Mouse (Mus musculus) embryonic facial prominence, embryonic 11.5 days (tissue): Measurements from ENCODE around the gene Garnl3. TPM values are rescaled to one million over a fixed set of nuclear protein-coding genes. Genes with fewer than 3 reads are reported as not detected.

Experiments used
- ATAC-seq: fragments of 200-750 bp; cut with Nextera tagmentation; replicated peaks from 2 replicates; pipeline ENCODE4 v1.8.0; 2017; ENCODE audit warnings: low read depth; ENCODE audit not compliant: insufficient number of reproducible peaks, low FRiP score, low TSS enrichment
- DNase-seq: peaks from one replicate; pipeline ENCODE4 v3.0.0-alpha.2; 2015; ENCODE audit warnings: low spot score
- H3K27ac ChIP-seq: fragments of 300-500 bp; sonication (generic); replicated peaks from 2 replicates; pipeline ENCODE4 v1.5.1; 2014; ENCODE audit warnings: mild to moderate bottlenecking, low read depth, low read length, control low read depth
- H3K27me3 ChIP-seq: fragments of 300-500 bp; sonication (generic); 2 replicates; pipeline ENCODE4 v1.6.1; 2014; ENCODE audit warnings: mild to moderate bottlenecking, low read length, moderate library complexity, mixed read lengths; ENCODE audit not compliant: control insufficient read depth, insufficient read depth
- H3K36me3 ChIP-seq: fragments of 300-500 bp; sonication (generic); replicated peaks from 2 replicates; pipeline ENCODE4 v1.6.1; 2014; ENCODE audit warnings: low read depth, mild to moderate bottlenecking, low read length, moderate library complexity, mixed read lengths; ENCODE audit not compliant: control insufficient read depth, insufficient read depth
- H3K4me1 ChIP-seq: fragments of 300-500 bp; sonication (generic); 2 replicates; pipeline ENCODE4 v1.6.1; 2014; ENCODE audit warnings: low read length, mixed read lengths; ENCODE audit not compliant: control insufficient read depth, insufficient read depth
- H3K4me2 ChIP-seq: fragments of 300-500 bp; sonication (generic); 2 replicates; pipeline ENCODE4 v1.6.1; 2014; ENCODE audit warnings: low read depth, mild to moderate bottlenecking, control low read depth, low read length, moderate library complexity
- H3K4me3 ChIP-seq: fragments of 300-500 bp; sonication (generic); 2 replicates; pipeline ENCODE4 v1.5.1; 2014; ENCODE audit warnings: low read depth, low read length, control low read depth
- H3K9ac ChIP-seq: fragments of 300-500 bp; sonication (generic); replicated peaks from 2 replicates; pipeline ENCODE4 v1.6.1; 2014; ENCODE audit warnings: mild to moderate bottlenecking, control low read depth, low read length
- H3K9me3 ChIP-seq: fragments of 300-500 bp; sonication (generic); replicated peaks from 2 replicates; pipeline ENCODE4 v1.6.1; 2016; ENCODE audit warnings: mild to moderate bottlenecking, low read length, inconsistent platforms, mixed read lengths; ENCODE audit not compliant: control insufficient read depth
- WGBS: fragments of 180-500 bp; shearing (Covaris S2); extraction: QIAGEN DNeasy Blood & Tissue Kit; methylation state at CpG from one replicate; pipeline ENCODE4 v1.1.7; 2014; 5-methylcytosine and 5-hydroxymethylcytosine counted together
- polyA plus RNA-seq: library from polyadenylated mRNA; unstranded; fragments of >200 nt; fragmentation: Nextera tagmentation; extraction: Ambion mirVana; gene quantifications from 2 replicates; pipeline ENCODE4 v1.2.1, GENCODE M21; 2014

Gene Garnl3
- polyA plus RNA-seq, 1 experiment from 2014 or later = 9.0 TPM

GRCm38 (mm10) chr2:32983617-32984016 lies 147.8 kb downstream of the Garnl3 start:
- Histone ChIP-seq H3K27ac (no peak overlapping the region), H3K27me3 (no peaks in the 10 kb centered on the region), H3K9ac (no peak overlapping the region), H3K4me1 (peaks cover 2% of the 10 kb centered on the region; the same call in 1 of the 2 replicates), H3K4me3 (no peak overlapping the region), H3K4me2 (no peak overlapping the region), H3K9me3 (no peaks in the 10 kb centered on the region), H3K36me3 (no peaks in the 10 kb centered on the region)
- ATAC-seq (no peak), DNase-seq (no peak)
- WGBS = 52% methylated on average over 6 of the region's 6 CpGs

GRCm38 (mm10) chr2:32982700-32983099 lies 148.8 kb downstream of the Garnl3 start:
- H3K4me1 ChIP-seq = peaks cover 2% of the 10 kb centered on the region; the same call in 1 of the 2 replicates
- DNase-seq (no peak), ATAC-seq (no peak)
- H3K9ac ChIP-seq = no peak overlapping the region
- no peaks in the 10 kb centered on the region for H3K36me3 ChIP-seq
- H3K4me3 ChIP-seq = peak overlapping the region; percentile 73
- no peak overlapping the region for H3K27ac ChIP-seq
- no peaks in the 10 kb centered on the region for H3K27me3 ChIP-seq
- H3K4me2 ChIP-seq = peak overlapping the region; percentile 99
- WGBS = 3% methylated on average over 4 of the region's 4 CpGs
- no peaks in the 10 kb centered on the region for H3K9me3 ChIP-seq

GRCm38 (mm10) chr2:32981725-32982271 lies 149.7 kb downstream of the Garnl3 start, which contains the start of gene Slc2a8:
TSS of gene Slc2a8 (minus strand) at chr2:32982083.
- peak within 1 kb of the TSS; percentile 99 for H3K4me2 ChIP-seq
- H3K4me3 ChIP-seq = peak within 1 kb of the TSS; percentile 73
- no peaks in the 10 kb centered on the region for H3K36me3 ChIP-seq
- ATAC-seq (peak; percentile 99), DNase-seq (peak; percentile 95)
- no peaks in the 10 kb centered on the region for H3K9me3 ChIP-seq
- under 1% methylated on average over 50 of the region's 50 CpGs for WGBS
- no peak within 1 kb of the TSS for H3K27ac ChIP-seq
- peak within 1 kb of the TSS; percentile 80 for H3K9ac ChIP-seq
- H3K4me1 ChIP-seq = peaks cover 2% of the 10 kb centered on the region; the same call in 1 of the 2 replicates
- H3K27me3 ChIP-seq = no peaks in the 10 kb centered on the region

GRCm38 (mm10) chr2:32981281-32981680 lies 150.2 kb downstream of the Garnl3 start:
- ATAC-seq = peak; percentile 25
- no peaks in the 10 kb centered on the region for H3K27me3 ChIP-seq
- H3K27ac ChIP-seq = no peak overlapping the region
- H3K4me1 ChIP-seq = peaks cover 2% of the 10 kb centered on the region; the same call in 1 of the 2 replicates
- peak overlapping the region; percentile 73 for H3K4me3 ChIP-seq
- H3K9me3 ChIP-seq = no peaks in the 10 kb centered on the region
- peak overlapping the region; percentile 99 for H3K4me2 ChIP-seq
- H3K9ac ChIP-seq = peak overlapping the region; percentile 80
- DNase-seq = no peak
- under 1% methylated on average over 21 of the region's 23 CpGs for WGBS
- H3K36me3 ChIP-seq = no peaks in the 10 kb centered on the region

GRCm38 (mm10) chr2:32979675-32980074 lies 151.8 kb downstream of the Garnl3 start:
- no peak overlapping the region for H3K27ac ChIP-seq
- no peak overlapping the region for H3K9ac ChIP-seq
- H3K27me3 ChIP-seq = no peaks in the 10 kb centered on the region
- peaks cover 2% of the 10 kb centered on the region; the same call in 1 of the 2 replicates for H3K4me1 ChIP-seq
- H3K4me2 ChIP-seq = no peak overlapping the region
- H3K4me3 ChIP-seq = no peak overlapping the region
- WGBS = 87% methylated on average over 7 of the region's 7 CpGs
- H3K9me3 ChIP-seq = no peaks in the 10 kb centered on the region
- no peaks in the 10 kb centered on the region for H3K36me3 ChIP-seq
- ATAC-seq = no peak
- DNase-seq = no peak

- 82% methylated on average over 3 of the region's 3 CpGs for WGBS
- DNase-seq (no peak), ATAC-seq (no peak)
- Histone ChIP-seq H3K27ac (no peak overlapping the region), H3K4me2 (no peak overlapping the region), H3K4me3 (no peak overlapping the region), H3K36me3 (no peaks in the 10 kb centered on the region), H3K9ac (no peak overlapping the region), H3K4me1 (peaks cover 2% of the 10 kb centered on the region; the same call in 1 of the 2 replicates), H3K27me3 (no peaks in the 10 kb centered on the region), H3K9me3 (no peaks in the 10 kb centered on the region)
Measured at GRCm38 (mm10) chr2:32978675-32979074, 152.8 kb downstream of the Garnl3 start.

GRCm38 (mm10) chr2:32977114-32977513 lies 154.3 kb downstream of the Garnl3 start:
- ATAC-seq (no peak), DNase-seq (no peak)
- H3K9me3 ChIP-seq = no peaks in the 10 kb centered on the region
- H3K9ac ChIP-seq = no peak overlapping the region
- H3K4me1 ChIP-seq = peaks cover 2% of the 10 kb centered on the region; the same call in 1 of the 2 replicates
- no peaks in the 10 kb centered on the region; the same call in 1 of the 2 replicates for H3K36me3 ChIP-seq
- H3K4me2 ChIP-seq = no peak overlapping the region
- H3K27ac ChIP-seq = no peak overlapping the region
- H3K27me3 ChIP-seq = no peaks in the 10 kb centered on the region
- 84% methylated on average over 5 of the region's 5 CpGs for WGBS
- H3K4me3 ChIP-seq = no peak overlapping the region

- DNase-seq (no peak), ATAC-seq (no peak)
- no peak overlapping the region for H3K27ac ChIP-seq
- H3K4me2 ChIP-seq = no peak overlapping the region
- H3K9ac ChIP-seq = no peak overlapping the region
- H3K27me3 ChIP-seq = no peaks in the 10 kb centered on the region
- H3K4me1 ChIP-seq = no peaks in the 10 kb centered on the region
- no peak overlapping the region for H3K4me3 ChIP-seq
- no peaks in the 10 kb centered on the region; the same call in 1 of the 2 replicates for H3K36me3 ChIP-seq
- WGBS = 86% methylated on average over 8 of the region's 8 CpGs
- H3K9me3 ChIP-seq = no peaks in the 10 kb centered on the region
Measured at GRCm38 (mm10) chr2:32974216-32974615, 157.2 kb downstream of the Garnl3 start.
